Mouse (Mus musculus): ENCODE measurements around the gene Fam78a. TPM values are rescaled to one million over a fixed set of nuclear protein-coding genes. Genes with fewer than 3 reads are reported as not detected.

The Fam78a gene
- polyA plus RNA-seq, 1 experiment from 2014 or later = 0.92 TPM

GRCm38 (mm10) chr2:32063451-32064151 is 21.1 kb downstream of the Fam78a start:
- Histone ChIP-seq H3K4me3 (replicated peaks) (no peak overlapping the region), H3K27ac (replicated peaks) (no peak overlapping the region), H3K4me2 (no peak overlapping the region), H3K36me3 (no peaks in the 10 kb centered on the region), H3K9ac (replicated peaks) (no peak overlapping the region), H3K9me3 (replicated peaks) (no peaks in the 10 kb centered on the region), H3K4me1 (0 out of 2 replicates have a peak, but pooled peaks cover 4% of the 10 kb centered on the region), H3K27me3 (replicated peaks) (peaks cover 5% of the 10 kb centered on the region; the same call in 1 of the 2 replicates)
- no peak for ATAC-seq (ENCODE audit: low FRiP score)
- WGBS = 88% methylated on average over 7 of the region's 7 CpGs

DNA sequence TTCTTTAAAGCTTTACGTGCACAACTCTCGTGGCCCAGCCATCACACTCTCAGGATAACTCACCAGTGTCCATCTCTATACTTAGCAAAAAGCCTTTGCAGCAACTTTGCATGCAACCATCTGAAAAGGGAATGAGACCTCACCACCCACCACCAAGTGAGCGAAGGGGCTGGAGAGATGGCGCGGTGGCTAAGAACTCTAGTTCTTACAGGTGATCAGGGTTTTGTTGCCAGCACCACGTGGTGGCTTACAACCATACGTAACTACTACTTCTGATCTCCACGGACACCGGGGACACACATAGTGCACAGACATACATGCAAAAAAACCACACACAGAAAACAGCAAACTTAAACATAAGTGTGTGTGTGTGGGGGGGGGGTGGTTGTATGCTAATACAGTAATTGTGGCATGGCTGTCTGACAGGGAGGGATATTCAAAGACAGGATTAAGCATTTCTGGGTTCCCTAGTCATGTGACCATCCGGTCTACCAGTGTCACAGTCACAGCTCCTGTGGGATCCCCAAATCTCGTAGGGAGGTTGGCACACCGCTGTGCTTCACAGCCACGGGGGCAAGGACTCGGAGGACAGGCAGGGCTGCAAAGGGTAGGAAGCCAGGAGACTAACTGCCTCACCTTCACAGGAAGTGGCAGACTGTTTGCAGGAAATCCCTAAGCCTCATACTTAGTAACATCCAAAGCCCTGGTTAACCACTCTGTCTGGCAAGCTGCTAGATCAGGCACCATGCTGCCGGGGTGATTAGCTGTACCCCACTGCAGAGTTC is 21.8 kb downstream of the Fam78a start:
- WGBS = 90% methylated on average over 15 of the region's 15 CpGs
- H3K4me3 ChIP-seq (replicated peaks) = no peak overlapping the region
- 0 out of 2 replicates have a peak, but pooled peaks cover 4% of the 10 kb centered on the region for H3K4me1 ChIP-seq
- no peak for ATAC-seq (ENCODE audit: low FRiP score)
- H3K27me3 ChIP-seq (replicated peaks) = peaks cover under 1% of the 10 kb centered on the region; the same call in 1 of the 2 replicates
- no peak overlapping the region for H3K9ac ChIP-seq (replicated peaks)
- no peak overlapping the region for H3K4me2 ChIP-seq
- no peak overlapping the region for H3K27ac ChIP-seq (replicated peaks)
- H3K9me3 ChIP-seq (replicated peaks) = no peaks in the 10 kb centered on the region
- H3K36me3 ChIP-seq = no peaks in the 10 kb centered on the region

DNA sequence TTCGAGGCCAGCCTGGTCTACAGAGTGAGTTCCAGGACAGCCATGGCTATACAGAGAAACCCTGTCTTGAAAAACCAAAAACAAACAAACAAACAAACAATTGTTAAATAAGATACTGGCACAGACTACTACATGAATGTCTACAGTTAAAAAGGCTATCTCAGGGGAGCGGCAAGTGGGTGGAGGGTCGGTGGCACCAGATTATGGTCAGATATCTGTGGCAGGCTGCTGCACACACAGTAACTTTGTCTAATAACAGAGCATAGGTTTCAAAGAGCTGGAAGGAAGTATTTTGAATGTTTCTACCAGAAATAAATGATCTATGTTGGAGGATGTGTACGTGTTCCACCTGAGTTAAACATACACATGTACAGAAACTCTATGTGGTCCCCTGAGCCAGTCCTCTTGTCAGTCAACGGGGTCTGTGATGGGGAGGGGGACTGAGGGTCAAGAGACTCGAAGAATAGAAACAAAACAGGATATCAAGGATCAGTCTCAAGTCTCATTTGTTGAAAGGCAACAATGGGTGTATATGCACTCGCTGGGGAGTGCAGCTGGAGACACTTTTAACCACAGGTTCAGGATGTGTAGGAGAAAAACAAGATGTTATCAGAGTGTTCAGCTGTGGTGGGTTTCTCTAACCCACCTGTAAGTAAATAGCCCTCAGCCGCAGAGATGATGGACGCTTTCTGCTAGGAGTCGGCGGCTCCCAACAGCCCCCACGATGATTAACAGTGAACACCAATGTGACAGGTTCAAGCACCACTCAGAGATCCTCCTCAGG is 22.7 kb downstream of the Fam78a start:
- Histone ChIP-seq H3K9me3 (replicated peaks) (no peaks in the 10 kb centered on the region), H3K9ac (replicated peaks) (no peak overlapping the region), H3K27ac (replicated peaks) (no peak overlapping the region), H3K4me2 (no peak overlapping the region), H3K27me3 (replicated peaks) (no peaks in the 10 kb centered on the region), H3K4me3 (replicated peaks) (no peak overlapping the region), H3K36me3 (no peaks in the 10 kb centered on the region), H3K4me1 (0 out of 2 replicates have a peak, but pooled peaks cover 4% of the 10 kb centered on the region)
- no peak for ATAC-seq (ENCODE audit: low FRiP score)
- 84% methylated on average over 12 of the region's 12 CpGs for WGBS

DNA sequence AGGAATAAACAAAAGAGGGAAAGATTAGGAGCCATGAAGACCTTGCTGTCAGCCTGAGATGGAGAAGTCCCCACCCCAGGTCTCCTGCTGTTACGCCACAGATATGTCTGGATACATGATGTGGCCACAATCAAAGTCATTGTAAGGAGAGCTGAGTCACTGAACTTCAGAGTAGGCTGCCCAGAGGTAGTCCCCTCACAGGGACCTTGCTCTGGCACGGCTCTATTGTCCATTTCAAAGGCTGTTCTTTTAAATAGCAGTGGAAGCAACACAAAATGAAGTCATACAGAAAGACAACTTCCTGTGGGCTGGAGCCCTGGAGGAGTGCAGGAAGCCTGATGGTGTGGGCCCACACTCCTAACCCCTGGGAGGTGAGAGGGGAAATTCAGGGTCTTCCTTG is 23.5 kb downstream of the Fam78a start:
- Histone ChIP-seq H3K4me2 (no peak overlapping the region), H3K9me3 (replicated peaks) (no peaks in the 10 kb centered on the region), H3K4me3 (replicated peaks) (no peak overlapping the region), H3K27me3 (replicated peaks) (no peaks in the 10 kb centered on the region), H3K4me1 (0 out of 2 replicates have a peak, but pooled peaks cover 4% of the 10 kb centered on the region), H3K27ac (replicated peaks) (no peak overlapping the region), H3K9ac (replicated peaks) (no peak overlapping the region), H3K36me3 (no peaks in the 10 kb centered on the region)
- ATAC-seq (ENCODE audit: low FRiP score) = no peak
- 72% methylated on average over 2 of the region's 2 CpGs for WGBS

GRCm38 (mm10) chr2:32060228-32060805 is 24.3 kb downstream of the Fam78a start:
- no peak overlapping the region for H3K9ac ChIP-seq (replicated peaks)
- H3K27ac ChIP-seq (replicated peaks) = no peak overlapping the region
- no peaks in the 10 kb centered on the region for H3K27me3 ChIP-seq (replicated peaks)
- H3K36me3 ChIP-seq = no peaks in the 10 kb centered on the region
- no peak for ATAC-seq (ENCODE audit: low FRiP score)
- no peaks in the 10 kb centered on the region for H3K9me3 ChIP-seq (replicated peaks)
- no peak overlapping the region for H3K4me3 ChIP-seq (replicated peaks)
- 86% methylated on average over 6 of the region's 6 CpGs for WGBS
- H3K4me2 ChIP-seq = no peak overlapping the region
- H3K4me1 ChIP-seq = 0 out of 2 replicates have a peak, but pooled peaks cover 4% of the 10 kb centered on the region

GRCm38 (mm10) chr2:32059613-32060012 is 25.0 kb downstream of the Fam78a start:
- no peak for ATAC-seq (ENCODE audit: low FRiP score)
- H3K27ac ChIP-seq (replicated peaks) = no peak overlapping the region
- H3K36me3 ChIP-seq = no peaks in the 10 kb centered on the region
- no peak overlapping the region for H3K9ac ChIP-seq (replicated peaks)
- H3K9me3 ChIP-seq (replicated peaks) = no peaks in the 10 kb centered on the region
- H3K4me2 ChIP-seq = no peak overlapping the region
- no peaks in the 10 kb centered on the region for H3K4me1 ChIP-seq
- H3K27me3 ChIP-seq (replicated peaks) = no peaks in the 10 kb centered on the region
- no peak overlapping the region for H3K4me3 ChIP-seq (replicated peaks)
- 84% methylated on average over 6 of the region's 6 CpGs for WGBS

- 46% methylated on average over 5 of the region's 5 CpGs for WGBS
These were observed 25.9 kb downstream of the Fam78a start for GRCm38 (mm10) chr2:32058716-32059115.

GRCm38 (mm10) chr2:32058241-32058640 is 26.4 kb downstream of the Fam78a start:
- no peak for ATAC-seq (ENCODE audit: low FRiP score)
- no peak overlapping the region for H3K4me2 ChIP-seq
- 71% methylated on average over 9 of the region's 9 CpGs for WGBS

More at GRCm38 (mm10) chr2:32058716-32059115, 25.9 kb downstream of the Fam78a start:
- ATAC-seq (ENCODE audit: low FRiP score) = no peak
- no peak overlapping the region for H3K27ac ChIP-seq (replicated peaks)
- peaks cover 2% of the 10 kb centered on the region for H3K36me3 ChIP-seq
- H3K4me2 ChIP-seq = no peak overlapping the region
- H3K27me3 ChIP-seq (replicated peaks) = no peaks in the 10 kb centered on the region
- H3K9me3 ChIP-seq (replicated peaks) = no peaks in the 10 kb centered on the region
- no peak overlapping the region for H3K4me3 ChIP-seq (replicated peaks)
- H3K9ac ChIP-seq (replicated peaks) = no peak overlapping the region
- no peaks in the 10 kb centered on the region for H3K4me1 ChIP-seq

GRCm38 (mm10) chr2:32057794-32058193 is 26.9 kb downstream of the Fam78a start:
- 92% methylated on average over 4 of the region's 4 CpGs for WGBS
- no peak overlapping the region for H3K4me3 ChIP-seq (replicated peaks)
- H3K4me1 ChIP-seq = no peaks in the 10 kb centered on the region
- H3K36me3 ChIP-seq = peaks cover 7% of the 10 kb centered on the region
- H3K27me3 ChIP-seq (replicated peaks) = no peaks in the 10 kb centered on the region
- ATAC-seq (ENCODE audit: low FRiP score) = no peak
- H3K27ac ChIP-seq (replicated peaks) = no peak overlapping the region
- no peak overlapping the region for H3K4me2 ChIP-seq
- no peaks in the 10 kb centered on the region for H3K9me3 ChIP-seq (replicated peaks)
- no peak overlapping the region for H3K9ac ChIP-seq (replicated peaks)

More at GRCm38 (mm10) chr2:32058241-32058640, 26.4 kb downstream of the Fam78a start:
- H3K4me3 ChIP-seq (replicated peaks) = no peak overlapping the region
- no peaks in the 10 kb centered on the region for H3K4me1 ChIP-seq
- no peaks in the 10 kb centered on the region for H3K9me3 ChIP-seq (replicated peaks)
- no peak overlapping the region for H3K9ac ChIP-seq (replicated peaks)
- no peaks in the 10 kb centered on the region for H3K27me3 ChIP-seq (replicated peaks)
- peaks cover 7% of the 10 kb centered on the region for H3K36me3 ChIP-seq
- no peak overlapping the region for H3K27ac ChIP-seq (replicated peaks)

DNA sequence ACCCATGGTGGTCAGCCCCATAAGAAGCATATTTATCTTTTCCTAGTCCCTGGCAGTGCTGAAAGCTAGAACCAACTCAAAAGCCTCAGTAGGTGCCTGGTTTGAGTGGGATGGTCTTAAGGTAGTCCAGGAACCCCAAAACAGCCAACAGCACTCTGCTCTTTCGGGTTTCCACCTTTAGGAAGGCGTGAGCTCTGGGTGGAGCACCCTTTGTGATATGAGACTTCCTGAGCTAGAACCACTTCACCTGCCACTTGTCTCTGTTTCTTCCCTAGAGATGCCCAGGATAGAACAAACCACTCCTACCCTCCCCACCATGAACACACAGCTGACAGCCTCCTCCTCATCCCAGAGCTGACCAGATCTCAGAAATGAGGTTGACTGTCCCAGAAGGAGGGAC is 27.3 kb downstream of the Fam78a start:
- Histone ChIP-seq H3K27me3 (replicated peaks) (no peaks in the 10 kb centered on the region), H3K9me3 (replicated peaks) (no peaks in the 10 kb centered on the region), H3K36me3 (peaks cover 10% of the 10 kb centered on the region), H3K4me3 (replicated peaks) (no peak overlapping the region), H3K4me2 (no peak overlapping the region), H3K4me1 (no peaks in the 10 kb centered on the region), H3K9ac (replicated peaks) (no peak overlapping the region), H3K27ac (replicated peaks) (no peak overlapping the region)
- no peak for ATAC-seq (ENCODE audit: low FRiP score)
- 80% methylated on average over 2 of the region's 2 CpGs for WGBS

DNA sequence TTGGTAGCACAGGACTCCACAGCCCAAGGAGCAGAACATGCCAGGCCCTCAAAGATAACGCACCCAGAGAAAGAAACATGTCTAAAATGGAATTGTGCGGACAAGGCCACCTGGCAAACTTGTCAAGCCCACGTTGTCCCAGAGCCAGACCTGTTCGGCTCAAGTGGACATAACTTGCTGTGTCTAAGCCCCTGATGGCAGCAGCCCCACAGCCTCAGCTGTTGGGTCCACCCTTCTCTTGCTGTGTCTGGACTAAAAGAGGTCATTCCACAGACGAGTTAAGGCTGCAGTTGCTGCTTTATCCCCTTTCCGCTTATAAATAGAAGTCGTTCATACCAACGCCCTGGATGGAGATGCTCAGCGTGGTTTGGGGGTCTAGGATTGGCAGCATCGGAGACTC is 28.1 kb downstream of the Fam78a start:
- no peak for ATAC-seq (ENCODE audit: low FRiP score)
- Histone ChIP-seq H3K4me3 (replicated peaks) (no peak overlapping the region), H3K9ac (replicated peaks) (no peak overlapping the region), H3K4me1 (no peaks in the 10 kb centered on the region), H3K27me3 (replicated peaks) (no peaks in the 10 kb centered on the region), H3K9me3 (replicated peaks) (no peaks in the 10 kb centered on the region), H3K36me3 (peaks cover 19% of the 10 kb centered on the region), H3K4me2 (no peak overlapping the region), H3K27ac (replicated peaks) (no peak overlapping the region)
- 89% methylated on average over 10 of the region's 10 CpGs for WGBS
